Mouse (Mus musculus): Measurements from ENCODE around the gene Klk11. TPM values are rescaled to one million over a fixed set of nuclear protein-coding genes. Genes with fewer than 3 reads are reported as not detected.

Klk11 gene
- polyA plus RNA-seq, 1 experiment from 2014 or later = not detected

- Histone ChIP-seq H3K9ac (ENCODE audit: low read depth, low read length) (no peak overlapping the region), H3K4me2 (no peak overlapping the region), H3K36me3 (ENCODE audit: control insufficient read depth, insufficient read depth, low read length) (no peaks in the 10 kb centered on the region), H3K9me3 (replicated peaks; ENCODE audit: control insufficient read depth, low read length) (no peaks in the 10 kb centered on the region), H3K27me3 (ENCODE audit: control insufficient read depth, insufficient read depth, low read length) (peaks cover 11% of the 10 kb centered on the region; the same call in 1 of the 2 replicates), H3K4me1 (ENCODE audit: control insufficient read depth, insufficient read depth, low read length) (0 out of 2 replicates have a peak, but pooled peaks cover 3% of the 10 kb centered on the region), H3K4me3 (ENCODE audit: low read depth, low read length) (no peak overlapping the region), H3K27ac (ENCODE audit: low read depth, low read length) (no peak overlapping the region)
- WGBS (ENCODE audit: insufficient replicate concordance) = 71% methylated on average over 7 of the region's 7 CpGs
- ATAC-seq (replicated peaks; ENCODE audit: insufficient number of reproducible peaks, low FRiP score, low TSS enrichment) = no peak
Observed at GRCm38 (mm10) chr7:43799876-43800275, 25.5 kb downstream of the Klk11 start.

GRCm38 (mm10) chr7:43810994-43811393, 36.6 kb downstream of the Klk11 start, which contains the start of gene Klk7:
Klk7 (plus strand) TSS chr7:43811294.
- no peaks in the 10 kb centered on the region for H3K4me1 ChIP-seq (ENCODE audit: control insufficient read depth, insufficient read depth, low read length)
- 43% methylated on average over 5 of the region's 5 CpGs for WGBS (ENCODE audit: insufficient replicate concordance)
- no peak within 1 kb of the TSS for H3K27ac ChIP-seq (ENCODE audit: low read depth, low read length)

GRCm38 (mm10) chr7:43815211-43815610, 40.8 kb downstream of the Klk11 start:
- no peak overlapping the region for H3K27ac ChIP-seq (ENCODE audit: low read depth, low read length)
- H3K4me3 ChIP-seq (ENCODE audit: low read depth, low read length) = no peak overlapping the region
- H3K9me3 ChIP-seq (replicated peaks; ENCODE audit: control insufficient read depth, low read length) = no peaks in the 10 kb centered on the region
- no peaks in the 10 kb centered on the region for H3K4me1 ChIP-seq (ENCODE audit: control insufficient read depth, insufficient read depth, low read length)
- no peak overlapping the region for H3K4me2 ChIP-seq
- H3K9ac ChIP-seq (ENCODE audit: low read depth, low read length) = no peak overlapping the region
- H3K36me3 ChIP-seq (ENCODE audit: control insufficient read depth, insufficient read depth, low read length) = no peaks in the 10 kb centered on the region
- no peak for ATAC-seq (replicated peaks; ENCODE audit: insufficient number of reproducible peaks, low FRiP score, low TSS enrichment)
- WGBS (ENCODE audit: insufficient replicate concordance) = 83% methylated on average over 7 of the region's 7 CpGs
- peaks cover 2% of the 10 kb centered on the region; the same call in 1 of the 2 replicates for H3K27me3 ChIP-seq (ENCODE audit: control insufficient read depth, insufficient read depth, low read length)

More at GRCm38 (mm10) chr7:43810994-43811393, 36.6 kb downstream of the Klk11 start, which contains the start of gene Klk7:
- Histone ChIP-seq H3K4me2 (no peak within 1 kb of the TSS), H3K4me3 (ENCODE audit: low read depth, low read length) (no peak within 1 kb of the TSS), H3K27me3 (ENCODE audit: control insufficient read depth, insufficient read depth, low read length) (peaks cover 2% of the 10 kb centered on the region; the same call in 1 of the 2 replicates), H3K9me3 (replicated peaks; ENCODE audit: control insufficient read depth, low read length) (no peaks in the 10 kb centered on the region), H3K36me3 (ENCODE audit: control insufficient read depth, insufficient read depth, low read length) (no peaks in the 10 kb centered on the region), H3K9ac (ENCODE audit: low read depth, low read length) (no peak within 1 kb of the TSS)
- no peak for ATAC-seq (replicated peaks; ENCODE audit: insufficient number of reproducible peaks, low FRiP score, low TSS enrichment)

GRCm38 (mm10) chr7:43816746-43817145, 42.3 kb downstream of the Klk11 start:
- H3K27me3 ChIP-seq (ENCODE audit: control insufficient read depth, insufficient read depth, low read length) = no peaks in the 10 kb centered on the region
- H3K9ac ChIP-seq (ENCODE audit: low read depth, low read length) = no peak overlapping the region
- H3K4me2 ChIP-seq = no peak overlapping the region
- H3K9me3 ChIP-seq (replicated peaks; ENCODE audit: control insufficient read depth, low read length) = no peaks in the 10 kb centered on the region
- H3K4me3 ChIP-seq (ENCODE audit: low read depth, low read length) = no peak overlapping the region
- H3K4me1 ChIP-seq (ENCODE audit: control insufficient read depth, insufficient read depth, low read length) = no peaks in the 10 kb centered on the region
- no peak overlapping the region for H3K27ac ChIP-seq (ENCODE audit: low read depth, low read length)
- H3K36me3 ChIP-seq (ENCODE audit: control insufficient read depth, insufficient read depth, low read length) = no peaks in the 10 kb centered on the region
- no peak for ATAC-seq (replicated peaks; ENCODE audit: insufficient number of reproducible peaks, low FRiP score, low TSS enrichment)

GRCm38 (mm10) chr7:43821581-43821980, 47.2 kb downstream of the Klk11 start:
- no peaks in the 10 kb centered on the region for H3K9me3 ChIP-seq (replicated peaks; ENCODE audit: control insufficient read depth, low read length)
- H3K4me3 ChIP-seq (ENCODE audit: low read depth, low read length) = no peak overlapping the region
- no peak overlapping the region for H3K27ac ChIP-seq (ENCODE audit: low read depth, low read length)
- H3K4me2 ChIP-seq = no peak overlapping the region
- WGBS (ENCODE audit: insufficient replicate concordance) = 80% methylated on average over 7 of the region's 7 CpGs
- H3K9ac ChIP-seq (ENCODE audit: low read depth, low read length) = no peak overlapping the region
- ATAC-seq (replicated peaks; ENCODE audit: insufficient number of reproducible peaks, low FRiP score, low TSS enrichment) = no peak
- H3K4me1 ChIP-seq (ENCODE audit: control insufficient read depth, insufficient read depth, low read length) = no peaks in the 10 kb centered on the region
- no peaks in the 10 kb centered on the region for H3K27me3 ChIP-seq (ENCODE audit: control insufficient read depth, insufficient read depth, low read length)
- H3K36me3 ChIP-seq (ENCODE audit: control insufficient read depth, insufficient read depth, low read length) = no peaks in the 10 kb centered on the region

GRCm38 (mm10) chr7:43824199-43824598, 49.8 kb downstream of the Klk11 start, which contains the start of gene Klk6:
Klk6 (plus strand) TSS chr7:43824499.
- WGBS (ENCODE audit: insufficient replicate concordance) = 74% methylated on average over 10 of the region's 10 CpGs

GRCm38 (mm10) chr7:43826056-43826455, 51.7 kb downstream of the Klk11 start:
- H3K9me3 ChIP-seq (replicated peaks; ENCODE audit: control insufficient read depth, low read length) = no peaks in the 10 kb centered on the region
- WGBS (ENCODE audit: insufficient replicate concordance) = 81% methylated on average over 5 of the region's 5 CpGs
- no peak overlapping the region for H3K4me3 ChIP-seq (ENCODE audit: low read depth, low read length)
- H3K9ac ChIP-seq (ENCODE audit: low read depth, low read length) = no peak overlapping the region
- H3K4me2 ChIP-seq = no peak overlapping the region
- H3K36me3 ChIP-seq (ENCODE audit: control insufficient read depth, insufficient read depth, low read length) = no peaks in the 10 kb centered on the region
- no peak overlapping the region for H3K27ac ChIP-seq (ENCODE audit: low read depth, low read length)
- H3K4me1 ChIP-seq (ENCODE audit: control insufficient read depth, insufficient read depth, low read length) = no peaks in the 10 kb centered on the region
- ATAC-seq (replicated peaks; ENCODE audit: insufficient number of reproducible peaks, low FRiP score, low TSS enrichment) = no peak
- no peaks in the 10 kb centered on the region for H3K27me3 ChIP-seq (ENCODE audit: control insufficient read depth, insufficient read depth, low read length)

More at GRCm38 (mm10) chr7:43824199-43824598, 49.8 kb downstream of the Klk11 start, which contains the start of gene Klk6:
- ATAC-seq (replicated peaks; ENCODE audit: insufficient number of reproducible peaks, low FRiP score, low TSS enrichment) = no peak
- no peaks in the 10 kb centered on the region for H3K9me3 ChIP-seq (replicated peaks; ENCODE audit: control insufficient read depth, low read length)
- H3K4me3 ChIP-seq (ENCODE audit: low read depth, low read length) = no peak within 1 kb of the TSS
- no peaks in the 10 kb centered on the region for H3K27me3 ChIP-seq (ENCODE audit: control insufficient read depth, insufficient read depth, low read length)
- no peak within 1 kb of the TSS for H3K4me2 ChIP-seq
- H3K9ac ChIP-seq (ENCODE audit: low read depth, low read length) = no peak within 1 kb of the TSS
- no peak within 1 kb of the TSS for H3K27ac ChIP-seq (ENCODE audit: low read depth, low read length)
- no peaks in the 10 kb centered on the region for H3K36me3 ChIP-seq (ENCODE audit: control insufficient read depth, insufficient read depth, low read length)
- H3K4me1 ChIP-seq (ENCODE audit: control insufficient read depth, insufficient read depth, low read length) = no peaks in the 10 kb centered on the region

- H3K27ac ChIP-seq (ENCODE audit: low read depth, low read length) = no peak overlapping the region
- no peak overlapping the region for H3K9ac ChIP-seq (ENCODE audit: low read depth, low read length)
- WGBS (ENCODE audit: insufficient replicate concordance) = 73% methylated on average over 4 of the region's 4 CpGs
- no peak overlapping the region for H3K4me3 ChIP-seq (ENCODE audit: low read depth, low read length)
- no peak for ATAC-seq (replicated peaks; ENCODE audit: insufficient number of reproducible peaks, low FRiP score, low TSS enrichment)
- no peaks in the 10 kb centered on the region for H3K27me3 ChIP-seq (ENCODE audit: control insufficient read depth, insufficient read depth, low read length)
- H3K4me1 ChIP-seq (ENCODE audit: control insufficient read depth, insufficient read depth, low read length) = no peaks in the 10 kb centered on the region
- no peaks in the 10 kb centered on the region for H3K36me3 ChIP-seq (ENCODE audit: control insufficient read depth, insufficient read depth, low read length)
- no peak overlapping the region for H3K4me2 ChIP-seq
- H3K9me3 ChIP-seq (replicated peaks; ENCODE audit: control insufficient read depth, low read length) = no peaks in the 10 kb centered on the region
Observed at GRCm38 (mm10) chr7:43827706-43828105, 53.3 kb downstream of the Klk11 start.
